Mouse (Mus musculus) liver, adult 2 months (tissue): ENCODE results near the gene Zfr2. TPM values are rescaled to one million over a fixed set of nuclear protein-coding genes. Genes with fewer than 3 reads are reported as not detected.

Source experiments
- DNase-seq: peaks from one replicate; pipeline ENCODE4 v3.0.0-alpha.2; 2011; ENCODE audit warnings: low read depth, low spot score; ENCODE audit errors: extremely low read depth
- H3K27ac ChIP-seq: fragments of 200-500 bp; replicated peaks from 2 replicates; pipeline ENCODE4 v1.5.1; 2012; ENCODE audit warnings: low read depth, mild to moderate bottlenecking, control low read depth, inconsistent platforms, low read length; ENCODE audit not compliant: insufficient read depth
- H3K27me3 ChIP-seq: fragments of 200-500 bp; 2 replicates; pipeline ENCODE4 v1.6.1; 2012; ENCODE audit warnings: mild to moderate bottlenecking, moderate library complexity, low read length, inconsistent platforms; ENCODE audit not compliant: control insufficient read depth, insufficient read depth
- H3K36me3 ChIP-seq: fragments of 200-500 bp; 2 replicates; pipeline ENCODE4 v1.6.1; 2012; ENCODE audit warnings: low read length, inconsistent platforms; ENCODE audit not compliant: control insufficient read depth, insufficient read depth
- H3K4me1 ChIP-seq: fragments of 200-500 bp; 2 replicates; pipeline ENCODE4 v1.6.1; 2011; ENCODE audit warnings: low read length; ENCODE audit not compliant: control insufficient read depth, insufficient read depth
- H3K4me3 ChIP-seq: fragments of 200-500 bp; 2 replicates; pipeline ENCODE4 v1.5.1; 2011; ENCODE audit warnings: low read depth, mild to moderate bottlenecking, control low read depth, low read length, moderate library complexity; ENCODE audit not compliant: insufficient read depth
- H3K79me2 ChIP-seq: fragments of 200-500 bp; 2 replicates; pipeline ENCODE4 v1.6.1; 2012; ENCODE audit warnings: inconsistent platforms, mild to moderate bottlenecking, low read length, moderate library complexity; ENCODE audit not compliant: control insufficient read depth, insufficient read depth
- H3K9ac ChIP-seq: fragments of 200-500 bp; 2 replicates; pipeline ENCODE4 v1.6.1; 2012; ENCODE audit warnings: low read depth, mild to moderate bottlenecking, control low read depth, inconsistent platforms, low read length
- CTCF ChIP-seq: fragments of 200-500 bp; IDR thresholded peaks from 2 replicates; pipeline ENCODE4 v1.5.1; 2011; ENCODE audit warnings: low read depth, low read length, control low read depth
- POLR2A ChIP-seq: fragments of 200-500 bp; IDR thresholded peaks from 2 replicates; pipeline ENCODE4 v1.6.1; 2011; ENCODE audit warnings: low read length, control low read depth; ENCODE audit not compliant: insufficient read depth; ENCODE audit errors: extremely low read depth
- WGBS: fragments of 180-500 bp; shearing (Covaris S2); methylation state at CpG from one replicate; pipeline ENCODE4 v1.1.7; 2018; 5-methylcytosine and 5-hydroxymethylcytosine counted together
- polyA plus RNA-seq: library from polyadenylated mRNA; depleted of rRNA; stranded (reverse); fragments of >200 nt; gene quantifications from 2 replicates; pipeline ENCODE4 v1.2.3, GENCODE M21; 2012
- total RNA-seq: library from RNA; depleted of rRNA; stranded (reverse); fragments of >200 nt; gene quantifications from 2 replicates; pipeline ENCODE4 v1.2.3, GENCODE M21; 2014

Zfr2 gene
- total and polyA plus RNA-seq, 2 experiments: 0.74 to 1.6 TPM

GRCm38 (mm10) chr10:81268056-81268455 is 35.1 kb downstream of the Zfr2 start:
- Histone ChIP-seq H3K27me3 (no peaks in the 10 kb centered on the region), H3K4me1 (peaks cover 8% of the 10 kb centered on the region), H3K36me3 (peaks cover 2% of the 10 kb centered on the region; the same call in 1 of the 2 replicates), H3K79me2 (peaks cover 12% of the 10 kb centered on the region), H3K9ac (peak overlapping the region; percentile 88), H3K4me3 (peak overlapping the region; percentile 76), H3K27ac (peak overlapping the region; percentile 86)
- DNase-seq: peak; percentile 93
- 2% methylated on average over 23 of the region's 23 CpGs for WGBS
- TF ChIP-seq CTCF: no peak
- TF ChIP-seq POLR2A: peak; percentile 93

DNA sequence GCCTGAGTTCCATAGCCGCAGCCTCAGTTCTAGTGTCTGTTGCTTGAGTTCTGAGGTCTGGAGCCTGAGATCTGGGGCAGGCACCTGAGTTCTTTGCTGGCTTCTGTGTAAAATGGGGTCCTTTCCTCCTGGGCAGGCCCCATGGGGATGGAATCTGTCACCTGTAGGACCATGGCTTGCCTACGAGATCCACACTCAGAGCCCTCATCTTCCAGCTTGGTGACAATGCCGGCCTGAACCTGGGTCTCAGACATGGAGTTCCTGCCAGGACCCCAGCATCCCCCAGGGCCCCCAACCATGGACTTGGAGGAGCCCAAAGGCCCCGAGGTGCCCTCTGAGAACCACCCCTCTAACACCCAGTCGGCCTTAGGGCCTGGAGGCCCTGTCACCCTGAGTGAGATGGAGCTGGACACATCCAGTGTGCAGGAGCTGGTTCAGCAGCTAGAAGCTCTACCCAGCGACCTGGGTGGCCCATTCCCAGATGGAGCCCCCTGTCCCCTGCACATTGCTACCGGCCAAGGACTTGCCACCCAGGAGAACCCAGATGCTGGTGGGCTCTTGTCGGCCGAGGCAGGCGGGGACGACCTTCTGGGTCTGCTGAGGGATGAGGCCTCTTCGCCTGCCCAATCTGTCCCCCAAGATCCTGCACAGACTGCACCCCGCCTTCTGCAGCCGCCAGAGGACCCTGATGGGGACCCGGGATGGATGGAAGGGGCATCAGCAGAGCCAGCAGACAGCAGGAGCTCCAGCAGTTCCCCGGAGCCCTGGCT is 35.9 kb downstream of the Zfr2 start:
- WGBS: 64% methylated on average over 16 of the region's 16 CpGs
- H3K27ac ChIP-seq: peak overlapping the region; percentile 86
- H3K4me3 ChIP-seq: peak overlapping the region; percentile 76
- H3K27me3 ChIP-seq: no peaks in the 10 kb centered on the region
- no peak for TF ChIP-seq CTCF
- no peak for TF ChIP-seq POLR2A
- H3K79me2 ChIP-seq: peaks cover 12% of the 10 kb centered on the region
- no peak for DNase-seq
- H3K36me3 ChIP-seq: peaks cover 2% of the 10 kb centered on the region; the same call in 1 of the 2 replicates
- peaks cover 8% of the 10 kb centered on the region for H3K4me1 ChIP-seq
- peak overlapping the region; percentile 88 for H3K9ac ChIP-seq

DNA sequence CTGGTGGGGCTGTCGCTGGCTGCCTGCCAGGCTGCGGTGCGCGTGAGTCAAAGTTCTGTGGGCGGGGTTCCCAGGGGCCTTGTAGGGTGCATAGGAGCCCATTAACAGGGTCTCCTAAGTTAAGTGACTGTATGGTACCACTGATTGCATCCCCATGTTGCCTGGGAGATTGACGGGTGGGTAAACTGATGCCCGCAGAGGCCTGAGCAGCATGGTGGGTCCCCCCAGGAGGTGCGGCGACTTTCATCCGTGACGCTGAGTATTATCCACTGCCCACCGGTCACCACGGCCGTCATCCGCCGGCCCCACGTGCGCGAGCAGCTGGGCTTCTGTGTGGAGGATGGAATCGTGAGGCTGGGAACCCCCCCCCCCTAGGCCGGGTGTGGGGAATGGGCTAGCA is 39.4 kb downstream of the Zfr2 start:
- WGBS: 95% methylated on average over 21 of the region's 21 CpGs
- TF ChIP-seq CTCF (no peak), POLR2A (no peak)

DNA sequence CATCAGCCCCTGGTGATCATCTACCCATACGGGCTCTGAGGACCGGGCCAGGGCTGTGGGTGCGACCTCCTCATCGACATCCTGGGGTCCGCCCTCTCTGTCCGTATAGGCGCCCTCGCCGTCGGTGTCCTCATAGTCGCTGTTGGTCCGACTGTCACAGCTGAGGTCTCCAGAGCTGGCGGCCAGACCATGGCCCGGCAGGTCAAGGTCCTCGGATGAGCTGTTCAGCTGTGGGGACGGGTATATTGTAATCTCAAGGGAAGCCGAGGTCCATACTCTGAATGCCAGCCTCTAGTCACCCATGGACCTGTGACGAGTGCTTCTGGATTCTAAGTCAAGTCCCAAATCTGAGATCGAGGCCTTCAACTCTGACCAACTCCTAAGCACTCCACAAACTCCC is 40.9 kb downstream of the Zfr2 start:
- H3K79me2 ChIP-seq: peaks cover 8% of the 10 kb centered on the region
- TF ChIP-seq POLR2A (no peak), CTCF (no peak)
- no peak overlapping the region for H3K27ac ChIP-seq
- DNase-seq: no peak
- WGBS: 88% methylated on average over 19 of the region's 19 CpGs
- H3K4me1 ChIP-seq: peaks cover 8% of the 10 kb centered on the region
- no peak overlapping the region for H3K4me3 ChIP-seq
- no peak overlapping the region for H3K9ac ChIP-seq
- peaks cover 2% of the 10 kb centered on the region; the same call in 1 of the 2 replicates for H3K36me3 ChIP-seq
- H3K27me3 ChIP-seq: no peaks in the 10 kb centered on the region

More for the DNA sequence above, 39.4 kb downstream of the Zfr2 start:
- H3K27me3 ChIP-seq: no peaks in the 10 kb centered on the region
- H3K79me2 ChIP-seq: peaks cover 12% of the 10 kb centered on the region
- H3K9ac ChIP-seq: no peak overlapping the region
- peaks cover 2% of the 10 kb centered on the region; the same call in 1 of the 2 replicates for H3K36me3 ChIP-seq
- H3K27ac ChIP-seq: no peak overlapping the region
- H3K4me3 ChIP-seq: no peak overlapping the region
- DNase-seq: no peak
- H3K4me1 ChIP-seq: peaks cover 8% of the 10 kb centered on the region

DNA sequence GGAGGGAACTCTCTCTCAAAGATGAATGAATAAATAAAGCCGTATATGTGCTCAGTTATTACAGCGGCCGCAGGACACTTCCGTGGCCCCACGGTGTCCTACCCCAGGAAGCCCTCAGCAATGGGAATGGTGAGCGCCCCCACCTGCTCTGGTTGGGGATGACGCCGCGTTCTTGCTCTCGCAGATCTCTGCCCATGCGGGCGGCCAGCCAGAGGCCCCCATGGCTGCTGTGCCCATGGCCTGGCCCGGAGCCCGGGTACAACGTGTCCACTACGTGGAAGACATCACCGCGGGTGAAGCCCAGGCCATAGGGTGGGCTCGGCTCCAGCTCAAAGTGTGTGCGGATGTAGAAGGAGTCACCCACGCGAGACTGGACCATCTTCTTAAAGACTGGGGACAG is 44.7 kb downstream of the Zfr2 start:
- WGBS: 89% methylated on average over 22 of the region's 22 CpGs
- TF ChIP-seq CTCF (0 out of 2 replicates have a peak, but pooled peaks have one; percentile 3), POLR2A (no peak)
- Histone ChIP-seq H3K27ac (no peak overlapping the region), H3K4me1 (no peaks in the 10 kb centered on the region), H3K27me3 (no peaks in the 10 kb centered on the region), H3K36me3 (peaks cover 2% of the 10 kb centered on the region; the same call in 1 of the 2 replicates), H3K79me2 (no peaks in the 10 kb centered on the region), H3K4me3 (no peak overlapping the region), H3K9ac (no peak overlapping the region)
- no peak for DNase-seq

DNA sequence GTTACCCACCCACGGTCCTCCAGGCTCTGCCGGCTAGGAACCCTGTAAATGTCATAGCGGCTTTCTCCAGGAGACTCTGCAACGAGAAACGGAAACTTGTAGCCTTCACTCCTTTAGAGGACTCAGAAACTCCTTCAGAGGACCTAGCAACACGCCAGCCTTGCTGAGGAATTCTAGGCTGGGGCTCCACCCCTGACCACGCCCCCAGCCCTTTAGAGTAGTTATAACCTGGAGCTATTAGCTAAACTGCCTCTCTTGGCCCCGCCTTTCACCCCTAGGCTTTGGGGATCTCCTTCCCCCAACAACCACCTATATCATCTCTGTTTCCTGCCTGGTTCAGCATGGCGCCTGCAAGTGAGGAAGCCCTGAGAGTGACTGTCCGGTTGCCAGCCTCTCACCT is 46.5 kb downstream of the Zfr2 start:
- WGBS: 79% methylated on average over 10 of the region's 10 CpGs
- Histone ChIP-seq H3K27ac (no peak overlapping the region), H3K4me3 (no peak overlapping the region), H3K36me3 (peaks cover 2% of the 10 kb centered on the region; the same call in 1 of the 2 replicates), H3K9ac (no peak overlapping the region), H3K27me3 (no peaks in the 10 kb centered on the region), H3K4me1 (no peaks in the 10 kb centered on the region), H3K79me2 (no peaks in the 10 kb centered on the region)
- TF ChIP-seq POLR2A: no peak
- no peak for TF ChIP-seq CTCF
- no peak for DNase-seq
